Mouse (Mus musculus): ENCODE results near the gene Susd4. TPM values are rescaled to one million over a fixed set of nuclear protein-coding genes. Genes with fewer than 3 reads are reported as not detected.

The Susd4 gene
- polyA plus RNA-seq, 1 experiment: 0.54 TPM

GRCm38 (mm10) chr1:182822729-182823128 is 59.1 kb downstream of the Susd4 start:
- Histone ChIP-seq H3K36me3 (ENCODE audit: control insufficient read depth, insufficient read depth, low read length) (no peaks in the 10 kb centered on the region), H3K27ac (ENCODE audit: insufficient read depth, low read length) (no peak overlapping the region), H3K4me1 (ENCODE audit: control insufficient read depth, insufficient read depth, insufficient read length) (no peaks in the 10 kb centered on the region), H3K4me3 (ENCODE audit: extremely low read depth, insufficient read depth, insufficient read length) (no peak overlapping the region), H3K27me3 (ENCODE audit: control insufficient read depth, insufficient read depth, low read length) (no peaks in the 10 kb centered on the region)
- no peak for DNase-seq (ENCODE audit: low read depth in 1 of 2, low spot score in 2 of 2)
- WGBS: 86% methylated on average over 10 of the region's 10 CpGs
- TF ChIP-seq POLR2A (IDR thresholded peaks at IDR 0.05; ENCODE audit: low read depth, low read length) (no peak), CTCF (IDR thresholded peaks at IDR 0.05; ENCODE audit: extremely low read depth, insufficient read depth, insufficient read length, insufficient replicate concordance) (no peak)

- Histone ChIP-seq H3K4me1 (ENCODE audit: control insufficient read depth, insufficient read depth, insufficient read length) (no peaks in the 10 kb centered on the region), H3K4me3 (ENCODE audit: extremely low read depth, insufficient read depth, insufficient read length) (no peak overlapping the region), H3K36me3 (ENCODE audit: control insufficient read depth, insufficient read depth, low read length) (no peaks in the 10 kb centered on the region), H3K27ac (ENCODE audit: insufficient read depth, low read length) (no peak overlapping the region), H3K27me3 (ENCODE audit: control insufficient read depth, insufficient read depth, low read length) (no peaks in the 10 kb centered on the region)
- 89% methylated on average over 21 of the region's 21 CpGs for WGBS
- DNase-seq (ENCODE audit: low read depth in 1 of 2, low spot score in 2 of 2): no peak
- TF ChIP-seq POLR2A (IDR thresholded peaks at IDR 0.05; ENCODE audit: low read depth, low read length): no peak
- TF ChIP-seq CTCF (IDR thresholded peaks at IDR 0.05; ENCODE audit: extremely low read depth, insufficient read depth, insufficient read length, insufficient replicate concordance): no peak
Observed at GRCm38 (mm10) chr1:182823723-182824421, 60.2 kb downstream of the Susd4 start.

GRCm38 (mm10) chr1:182826557-182826956 is 62.9 kb downstream of the Susd4 start:
- H3K27me3 ChIP-seq (ENCODE audit: control insufficient read depth, insufficient read depth, low read length): no peaks in the 10 kb centered on the region
- no peak for TF ChIP-seq CTCF (IDR thresholded peaks at IDR 0.05; ENCODE audit: extremely low read depth, insufficient read depth, insufficient read length, insufficient replicate concordance)
- H3K4me1 ChIP-seq (ENCODE audit: control insufficient read depth, insufficient read depth, insufficient read length): no peaks in the 10 kb centered on the region
- H3K36me3 ChIP-seq (ENCODE audit: control insufficient read depth, insufficient read depth, low read length): no peaks in the 10 kb centered on the region
- WGBS: 81% methylated on average over 3 of the region's 3 CpGs
- no peak overlapping the region for H3K27ac ChIP-seq (ENCODE audit: insufficient read depth, low read length)
- no peak for DNase-seq (ENCODE audit: low read depth in 1 of 2, low spot score in 2 of 2)
- H3K4me3 ChIP-seq (ENCODE audit: extremely low read depth, insufficient read depth, insufficient read length): no peak overlapping the region

- WGBS: 87% methylated on average over 6 of the region's 6 CpGs
- Histone ChIP-seq H3K4me1 (ENCODE audit: control insufficient read depth, insufficient read depth, insufficient read length) (no peaks in the 10 kb centered on the region), H3K4me3 (ENCODE audit: extremely low read depth, insufficient read depth, insufficient read length) (no peak overlapping the region), H3K27ac (ENCODE audit: insufficient read depth, low read length) (no peak overlapping the region), H3K36me3 (ENCODE audit: control insufficient read depth, insufficient read depth, low read length) (no peaks in the 10 kb centered on the region), H3K27me3 (ENCODE audit: control insufficient read depth, insufficient read depth, low read length) (no peaks in the 10 kb centered on the region)
- DNase-seq (ENCODE audit: low read depth in 1 of 2, low spot score in 2 of 2): no peak
- TF ChIP-seq CTCF (IDR thresholded peaks at IDR 0.05; ENCODE audit: extremely low read depth, insufficient read depth, insufficient read length, insufficient replicate concordance) (no peak), POLR2A (IDR thresholded peaks at IDR 0.05; ENCODE audit: low read depth, low read length) (no peak)
Observed at GRCm38 (mm10) chr1:182838061-182838460, 74.4 kb downstream of the Susd4 start.

GRCm38 (mm10) chr1:182839332-182839929 is 75.8 kb downstream of the Susd4 start:
- 64% methylated on average over 4 of the region's 4 CpGs for WGBS
- H3K4me3 ChIP-seq (ENCODE audit: extremely low read depth, insufficient read depth, insufficient read length): no peak overlapping the region

GRCm38 (mm10) chr1:182840011-182840410 is 76.4 kb downstream of the Susd4 start:
- H3K4me3 ChIP-seq (ENCODE audit: extremely low read depth, insufficient read depth, insufficient read length): no peak overlapping the region
- no peak for DNase-seq (ENCODE audit: low read depth in 1 of 2, low spot score in 2 of 2)
- WGBS: 68% methylated on average over 6 of the region's 6 CpGs
- H3K4me1 ChIP-seq (ENCODE audit: control insufficient read depth, insufficient read depth, insufficient read length): no peaks in the 10 kb centered on the region
- no peaks in the 10 kb centered on the region for H3K27me3 ChIP-seq (ENCODE audit: control insufficient read depth, insufficient read depth, low read length)
- TF ChIP-seq CTCF (IDR thresholded peaks at IDR 0.05; ENCODE audit: extremely low read depth, insufficient read depth, insufficient read length, insufficient replicate concordance): no peak
- TF ChIP-seq POLR2A (IDR thresholded peaks at IDR 0.05; ENCODE audit: low read depth, low read length): no peak
- H3K27ac ChIP-seq (ENCODE audit: insufficient read depth, low read length): no peak overlapping the region
- H3K36me3 ChIP-seq (ENCODE audit: control insufficient read depth, insufficient read depth, low read length): no peaks in the 10 kb centered on the region

More at GRCm38 (mm10) chr1:182839332-182839929, 75.8 kb downstream of the Susd4 start:
- H3K27me3 ChIP-seq (ENCODE audit: control insufficient read depth, insufficient read depth, low read length): no peaks in the 10 kb centered on the region
- DNase-seq (ENCODE audit: low read depth in 1 of 2, low spot score in 2 of 2): no peak
- TF ChIP-seq POLR2A (IDR thresholded peaks at IDR 0.05; ENCODE audit: low read depth, low read length): no peak
- no peak for TF ChIP-seq CTCF (IDR thresholded peaks at IDR 0.05; ENCODE audit: extremely low read depth, insufficient read depth, insufficient read length, insufficient replicate concordance)
- no peak overlapping the region for H3K27ac ChIP-seq (ENCODE audit: insufficient read depth, low read length)
- no peaks in the 10 kb centered on the region for H3K4me1 ChIP-seq (ENCODE audit: control insufficient read depth, insufficient read depth, insufficient read length)
- no peaks in the 10 kb centered on the region for H3K36me3 ChIP-seq (ENCODE audit: control insufficient read depth, insufficient read depth, low read length)

GRCm38 (mm10) chr1:182840606-182841005 is 76.9 kb downstream of the Susd4 start:
- Histone ChIP-seq H3K27ac (ENCODE audit: insufficient read depth, low read length) (no peak overlapping the region), H3K4me3 (ENCODE audit: extremely low read depth, insufficient read depth, insufficient read length) (no peak overlapping the region), H3K4me1 (ENCODE audit: control insufficient read depth, insufficient read depth, insufficient read length) (no peaks in the 10 kb centered on the region), H3K36me3 (ENCODE audit: control insufficient read depth, insufficient read depth, low read length) (no peaks in the 10 kb centered on the region), H3K27me3 (ENCODE audit: control insufficient read depth, insufficient read depth, low read length) (no peaks in the 10 kb centered on the region)
- 93% methylated on average over 6 of the region's 6 CpGs for WGBS
- no peak for DNase-seq (ENCODE audit: low read depth in 1 of 2, low spot score in 2 of 2)
- TF ChIP-seq POLR2A (IDR thresholded peaks at IDR 0.05; ENCODE audit: low read depth, low read length) (no peak), CTCF (IDR thresholded peaks at IDR 0.05; ENCODE audit: extremely low read depth, insufficient read depth, insufficient read length, insufficient replicate concordance) (no peak)

All from spleen, adult 2 months (tissue).